Mouse (Mus musculus): ENCODE data around the gene Frat1.

GRCm38 (mm10) chr19:41805831-41806230, 23.9 kb upstream of the Frat1 start:
- TF ChIP-seq POLR2A (IDR thresholded peaks at IDR 0.05; ENCODE audit: borderline replicate concordance, control insufficient read depth, low read depth, low read length) (no peak), CTCF (IDR thresholded peaks at IDR 0.05; ENCODE audit: control insufficient read depth, insufficient read depth, low read length) (no peak)
